8 mouse cellular contexts compared by ENCODE assay signal in genomic region chr9:108340258-108341138, GRCm38 (mm10). TPM values are rescaled to one million over a fixed set of nuclear protein-coding genes. Genes with fewer than 3 reads are reported as not detected.
DNase-seq lines count a peak whose midpoint lies in the region; ATAC-seq and TF ChIP-seq lines count a peak whose summit lies in the region.

No protein-coding gene starts in this region.

- peaks cover 16% of the 10 kb centered on the region for H3K4me1 ChIP-seq in forebrain, embryonic 16.5 days (replicated peaks; ENCODE audit: control insufficient read depth, insufficient read depth, low read length)
- peaks cover 27% of the 10 kb centered on the region; the same call in 1 of the 2 replicates for H3K4me1 ChIP-seq in small intestine, adult 2 months (ENCODE audit: control insufficient read depth, insufficient read depth, insufficient read length, low read length)

- no peak for DNase-seq in left cerebral cortex, adult 2 months (ENCODE audit: extremely low spot score in 1 of 2, low spot score in 2 of 2)
- no peak for DNase-seq in left cerebral cortex, adult 8-10 months (ENCODE audit: low spot score in 2 of 2)
- peak; percentile 53 for DNase-seq in kidney, adult 9 months
- peak; percentile 18 for DNase-seq in lung, postnatal 14 days
- no peak for DNase-seq in frontal cortex, postnatal 10 days (ENCODE audit: low spot score in 2 of 2)
- no peak for DNase-seq in cerebellum, adult 18-20 months

- WGBS in forebrain, embryonic 16.5 days: 64% methylated on average over 10 of the region's 10 CpGs
- 16% methylated on average over 10 of the region's 10 CpGs for WGBS in small intestine, adult 2 months

- peak overlapping the region; percentile 70 for H3K4me3 ChIP-seq in left cerebral cortex, adult 2 months
- H3K4me3 ChIP-seq in forebrain, embryonic 16.5 days (replicated peaks; ENCODE audit: low read length): peak overlapping the region; percentile 63
- H3K4me3 ChIP-seq in small intestine, adult 2 months (ENCODE audit: low read depth, low read length): peak overlapping the region; percentile 92

- intact Hi-C loops in left cerebral cortex, adult 2 months (cut with DNase I): no loop called here

- peak overlapping the region; percentile 86 for H3K27ac ChIP-seq in left cerebral cortex, adult 2 months
- H3K27ac ChIP-seq in forebrain, embryonic 16.5 days (ENCODE audit: low read length): no peak overlapping the region
- H3K27ac ChIP-seq in small intestine, adult 2 months (ENCODE audit: insufficient read depth, low read depth, low read length): peak overlapping the region; percentile 98

- peak overlapping the region; percentile 83 for H3K9ac ChIP-seq in forebrain, embryonic 16.5 days (replicated peaks; ENCODE audit: low read depth, low read length)

- no peaks in the 10 kb centered on the region for H3K27me3 ChIP-seq in forebrain, embryonic 16.5 days (replicated peaks; ENCODE audit: control insufficient read depth, insufficient read depth, low read length)
- H3K27me3 ChIP-seq in small intestine, adult 2 months (ENCODE audit: control insufficient read depth, insufficient read depth, low read length): no peaks in the 10 kb centered on the region

- TF ChIP-seq CTCF in left cerebral cortex, adult 2 months (IDR thresholded peaks at IDR 0.05): no peak
- TF ChIP-seq CTCF in small intestine, adult 2 months (IDR thresholded peaks at IDR 0.05; ENCODE audit: extremely low read depth, insufficient read length, insufficient replicate concordance, low read depth, low read length): no peak

- ATAC-seq in forebrain, embryonic 16.5 days: no peak

- TF ChIP-seq POLR2A in small intestine, adult 2 months (IDR thresholded peaks at IDR 0.05; ENCODE audit: low read depth, low read length): no peak

- H3K9me3 ChIP-seq in forebrain, embryonic 16.5 days (ENCODE audit: control insufficient read depth, low read length): no peaks in the 10 kb centered on the region

- H3K36me3 ChIP-seq in forebrain, embryonic 16.5 days (ENCODE audit: control insufficient read depth, insufficient read depth): peaks cover 2% of the 10 kb centered on the region; the same call in 1 of the 2 replicates
- peaks cover 7% of the 10 kb centered on the region for H3K36me3 ChIP-seq in small intestine, adult 2 months (ENCODE audit: control insufficient read depth, insufficient read depth, low read length)

- peak overlapping the region; percentile 73 for H3K4me2 ChIP-seq in forebrain, embryonic 16.5 days (ENCODE audit: low read length)

RNA-seq across cellular contexts. Expression of gene Gpx1, which starts 1.8 kb away (rescaled TPM):
- total RNA-seq in left cerebral cortex, adult 2 months (2021): 10 to 100 TPM; 90.0 to 94.1 TPM
- 100 to 1,000 TPM in 3 of 4 experiments, 10 to 100 TPM in 1; 97.3 to 121 (median 112) TPM for total RNA-seq in left cerebral cortex, adult 8-10 months (2022)
- polyA plus RNA-seq in forebrain, embryonic 16.5 days (2015; fragmentation: Nextera tagmentation; extraction: Ambion mirVana): 369 and 398 TPM in 2 replicates
- 1,021 and 1,249 TPM in 2 replicates for polyA plus RNA-seq in small intestine, adult 2 months (2012; rRNA removed)

RNA-seq across cellular contexts. Expression of gene Usp4, which starts 7.2 kb away (rescaled TPM):
- 100 to 1,000 TPM; 122 to 124 TPM for total RNA-seq in left cerebral cortex, adult 2 months (2021)
- 100 to 1,000 TPM; 103 to 109 (median 105) TPM for total RNA-seq in left cerebral cortex, adult 8-10 months (2022)
- 146 and 163 TPM in 2 replicates for polyA plus RNA-seq in forebrain, embryonic 16.5 days (2015; fragmentation: Nextera tagmentation; extraction: Ambion mirVana)
- 26.6 and 66.3 TPM in 2 replicates for polyA plus RNA-seq in small intestine, adult 2 months (2012; rRNA removed)

RNA-seq across cellular contexts. Expression of gene Tcta, which starts 34.5 kb away (rescaled TPM):
- 10 to 100 TPM; 29.3 to 35.4 TPM for total RNA-seq in left cerebral cortex, adult 2 months (2021)
- 10 to 100 TPM; 37.0 to 40.4 (median 39.4) TPM for total RNA-seq in left cerebral cortex, adult 8-10 months (2022)
- 34.3 and 37.6 TPM in 2 replicates for polyA plus RNA-seq in forebrain, embryonic 16.5 days (2015; fragmentation: Nextera tagmentation; extraction: Ambion mirVana)
- 19.0 and 36.7 TPM in 2 replicates for polyA plus RNA-seq in small intestine, adult 2 months (2012; rRNA removed)

RNA-seq across cellular contexts. Expression of gene Rhoa, which starts 34.6 kb away (rescaled TPM):
- total RNA-seq in left cerebral cortex, adult 2 months (2021): 100 to 1,000 TPM; 154 to 159 TPM
- total RNA-seq in left cerebral cortex, adult 8-10 months (2022): 100 to 1,000 TPM; 164 to 176 (median 168) TPM
- 282 and 351 TPM in 2 replicates for polyA plus RNA-seq in forebrain, embryonic 16.5 days (2015; fragmentation: Nextera tagmentation; extraction: Ambion mirVana)
- 30.5 and 70.2 TPM in 2 replicates for polyA plus RNA-seq in small intestine, adult 2 months (2012; rRNA removed)

RNA-seq across cellular contexts. Expression of gene Amt, which starts 43.8 kb away (rescaled TPM):
- 10 to 100 TPM; 32.1 to 38.0 TPM for total RNA-seq in left cerebral cortex, adult 2 months (2021)
- total RNA-seq in left cerebral cortex, adult 8-10 months (2022): 10 to 100 TPM; 26.3 to 32.2 (median 28.2) TPM
- polyA plus RNA-seq in forebrain, embryonic 16.5 days (2015; fragmentation: Nextera tagmentation; extraction: Ambion mirVana): 22.3 and 23.8 TPM in 2 replicates
- 1.4 and 1.9 TPM in 2 replicates for polyA plus RNA-seq in small intestine, adult 2 months (2012; rRNA removed)

Comparison
In these comparisons a context has a peak if more than half of its experiments do, and no peak if none do; other contexts are left out.
1. DNase-seq: peak in kidney, adult 9 months (single experiment) and lung, postnatal 14 days (single experiment); none in left cerebral cortex, adult 2 months (0 of 2), left cerebral cortex, adult 8-10 months (0 of 2), frontal cortex, postnatal 10 days (0 of 2) and cerebellum, adult 18-20 months (0 of 2).
2. Peak in every context shown above with its lines, with median percentiles within 50 percentile points of each other: H3K4me3 ChIP-seq.